Comparison of ENCODE assay signal across 14 mouse cellular contexts in the genomic region with DNA sequence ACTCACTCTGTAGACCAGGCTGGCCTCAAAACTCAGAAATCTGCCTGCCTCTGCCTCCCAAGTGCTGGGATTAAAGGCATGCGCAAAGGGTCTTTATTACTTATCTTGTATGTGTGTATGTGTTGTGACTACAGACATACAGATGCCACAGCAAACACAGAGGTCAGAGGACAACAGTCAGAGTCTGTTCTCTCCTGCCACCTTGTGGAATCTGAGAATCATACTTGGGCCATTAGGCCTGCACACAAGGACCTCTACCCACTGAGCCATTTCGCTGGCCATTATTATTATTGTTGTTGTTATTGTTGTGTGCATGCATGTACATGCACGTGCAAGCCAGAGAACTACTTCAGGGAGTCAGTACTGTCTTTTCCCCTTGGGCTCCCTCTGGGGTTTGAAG. TPM values are rescaled to one million over a fixed set of nuclear protein-coding genes. Genes with fewer than 3 reads are reported as not detected.
DNase-seq lines count a peak whose midpoint lies in the region; ATAC-seq lines count a peak whose summit lies in the region.
"Had no signal": no experiment of that assay in that cellular context is flagged by ENCODE, and none has a peak within 500 bp of the region (broad histone marks: within the 10 kb centered on the region; RNA-seq: fewer than 3 reads in every experiment).

No protein-coding gene starts in this region.

- H3K27ac ChIP-seq in heart, embryonic 12.5 days (ENCODE audit: poor library complexity, severe bottlenecking), result no peak overlapping the region
- H3K27ac ChIP-seq: embryonic facial prominence, embryonic 13.5 days; heart, embryonic 15.5 days; kidney, embryonic 15.5 days; lung, embryonic 15.5 days had no signal

- peaks cover 4% of the 10 kb centered on the region for H3K27me3 ChIP-seq in heart, embryonic 12.5 days (replicated peaks)
- H3K27me3 ChIP-seq: embryonic facial prominence, embryonic 13.5 days; heart, embryonic 15.5 days; kidney, embryonic 15.5 days; lung, embryonic 15.5 days had no signal

- no peak overlapping the region for H3K4me2 ChIP-seq in heart, embryonic 12.5 days
- H3K4me2 ChIP-seq: embryonic facial prominence, embryonic 13.5 days; heart, embryonic 15.5 days; kidney, embryonic 15.5 days; lung, embryonic 15.5 days had no signal

- WGBS in heart, embryonic 12.5 days, result 68% methylated on average over 3 of the region's 3 CpGs

- DNase-seq in kidney, adult 9 months, result peak; percentile 20
- no peak for DNase-seq in kidney, postnatal 25 days
- peak; percentile 51 for DNase-seq in 3T3-L1 (ENCODE audit: low read depth, low spot score)
- DNase-seq in CD4-positive, CD25-positive, alpha-beta regulatory T cell, adult 2 months (ENCODE audit: low read depth, low spot score), result peak; percentile 53
- peak; percentile 24 for DNase-seq in embryo, embryonic 11 days
- no peak for DNase-seq in spleen, adult 18-20 months
- DNase-seq in gastrocnemius, postnatal 14 days, result no peak
- DNase-seq: right cerebral cortex, adult 18-20 months had no signal

- no peak for ATAC-seq in heart, embryonic 12.5 days (ENCODE audit: insufficient number of reproducible peaks, low FRiP score)

- H3K4me1 ChIP-seq in heart, embryonic 12.5 days (replicated peaks), result peaks cover 17% of the 10 kb centered on the region

- no peaks in the 10 kb centered on the region for H3K36me3 ChIP-seq in heart, embryonic 12.5 days
- H3K36me3 ChIP-seq: embryonic facial prominence, embryonic 13.5 days; heart, embryonic 15.5 days; kidney, embryonic 15.5 days; lung, embryonic 15.5 days had no signal

- no peak overlapping the region for H3K9ac ChIP-seq in heart, embryonic 12.5 days
- H3K9ac ChIP-seq: embryonic facial prominence, embryonic 13.5 days; heart, embryonic 15.5 days; kidney, embryonic 15.5 days; lung, embryonic 15.5 days had no signal

- intact Hi-C loops in gastrocnemius, postnatal 14 days (cut with DNase I; ENCODE audit: low total_unique reads), result no loop called here

- H3K9me3 ChIP-seq in heart, embryonic 12.5 days (replicated peaks), result no peaks in the 10 kb centered on the region
- H3K9me3 ChIP-seq: embryonic facial prominence, embryonic 13.5 days; heart, embryonic 15.5 days; kidney, embryonic 15.5 days; lung, embryonic 15.5 days had no signal

- no peak overlapping the region for H3K4me3 ChIP-seq in heart, embryonic 12.5 days
- H3K4me3 ChIP-seq: embryonic facial prominence, embryonic 13.5 days; heart, embryonic 15.5 days; kidney, embryonic 15.5 days; lung, embryonic 15.5 days; myocyte had no signal

RNA-seq across cellular contexts. Expression of gene Zfyve28, which starts 33.1 kb away (rescaled TPM):
- polyA plus RNA-seq in heart, embryonic 12.5 days (2016; fragmentation: Nextera tagmentation; extraction: Ambion mirVana), result 0.28 and 0.37 TPM in 2 replicates
- total RNA-seq in gastrocnemius, postnatal 14 days (2021), result 1 to 10 TPM in 1 of 2 experiments, under 1 TPM in 1; 0.66 to 1.2 TPM

RNA-seq across cellular contexts. Expression of gene Cfap99, which starts 33.2 kb away (rescaled TPM):
- 0.08 TPM in 1 of 2 replicates, not detected in the other for polyA plus RNA-seq in heart, embryonic 12.5 days (2016; fragmentation: Nextera tagmentation; extraction: Ambion mirVana)
- under 1 TPM in 1 of 2 experiments, not detected in 1; 0.16 TPM for total RNA-seq in gastrocnemius, postnatal 14 days (2021)
- polyA plus RNA-seq: embryonic facial prominence, embryonic 13.5 days; kidney, embryonic 15.5 days had no signal

Comparison
In these comparisons a context has a peak if more than half of its experiments do, and no peak if none do; other contexts are left out.
1. DNase-seq: peak in kidney, adult 9 months (single experiment), 3T3-L1 (single experiment), CD4-positive, CD25-positive, alpha-beta regulatory T cell, adult 2 months (single experiment) and embryo, embryonic 11 days (single experiment); none in kidney, postnatal 25 days (0 of 2), spleen, adult 18-20 months (0 of 2) and gastrocnemius, postnatal 14 days (single experiment).